Mouse (Mus musculus) E14TG2a.4 (cell line): Measurements from ENCODE around the gene Gm20388.

ENCODE experiments used
- CTCF ChIP-seq: conservative IDR thresholded peaks from 2 replicates; pipeline ENCODE4 v1.5.1; 2014; ENCODE audit warnings: low read length
- NANOG ChIP-seq: IDR thresholded peaks from 2 replicates; pipeline ENCODE4 v1.6.1; 2014; ENCODE audit warnings: borderline replicate concordance, low read length, mixed read lengths
- POU5F1 ChIP-seq: IDR thresholded peaks from 2 replicates; pipeline ENCODE4 v1.6.1; 2014; ENCODE audit warnings: low read length, borderline replicate concordance

DNA sequence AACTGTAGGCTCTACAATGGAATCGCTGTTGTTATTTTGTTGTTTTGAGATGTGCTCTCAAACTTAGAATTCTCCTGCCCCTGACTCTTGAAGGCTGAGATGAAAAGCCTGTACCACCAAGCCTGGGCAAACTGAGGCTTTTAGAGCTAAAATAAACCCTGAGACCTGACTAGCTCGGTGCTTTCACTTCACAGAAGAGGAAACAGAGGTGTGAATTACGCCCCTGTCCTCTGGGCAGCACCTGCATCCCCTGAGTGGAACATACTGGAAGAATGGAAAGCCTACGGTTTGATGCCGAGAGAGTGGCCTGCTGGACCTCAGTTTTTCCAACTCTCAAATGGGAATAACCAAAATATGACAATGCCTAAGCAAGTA lies 814.9 kb downstream of the Gm20388 start:
- no peak for TF ChIP-seq CTCF
- TF ChIP-seq NANOG, result no peak
- no peak for TF ChIP-seq POU5F1
